Mouse (Mus musculus): ENCODE measurements around the gene Zfp599. TPM values are rescaled to one million over a fixed set of nuclear protein-coding genes. Genes with fewer than 3 reads are reported as not detected.
A peak's percentile ranks its signal among the peaks of the same experiment; 100 is the strongest.

Gene Zfp599
- total and polyA plus RNA-seq, 3 experiments, result 7.6 to 12.1 TPM; not detected in 1

DNA sequence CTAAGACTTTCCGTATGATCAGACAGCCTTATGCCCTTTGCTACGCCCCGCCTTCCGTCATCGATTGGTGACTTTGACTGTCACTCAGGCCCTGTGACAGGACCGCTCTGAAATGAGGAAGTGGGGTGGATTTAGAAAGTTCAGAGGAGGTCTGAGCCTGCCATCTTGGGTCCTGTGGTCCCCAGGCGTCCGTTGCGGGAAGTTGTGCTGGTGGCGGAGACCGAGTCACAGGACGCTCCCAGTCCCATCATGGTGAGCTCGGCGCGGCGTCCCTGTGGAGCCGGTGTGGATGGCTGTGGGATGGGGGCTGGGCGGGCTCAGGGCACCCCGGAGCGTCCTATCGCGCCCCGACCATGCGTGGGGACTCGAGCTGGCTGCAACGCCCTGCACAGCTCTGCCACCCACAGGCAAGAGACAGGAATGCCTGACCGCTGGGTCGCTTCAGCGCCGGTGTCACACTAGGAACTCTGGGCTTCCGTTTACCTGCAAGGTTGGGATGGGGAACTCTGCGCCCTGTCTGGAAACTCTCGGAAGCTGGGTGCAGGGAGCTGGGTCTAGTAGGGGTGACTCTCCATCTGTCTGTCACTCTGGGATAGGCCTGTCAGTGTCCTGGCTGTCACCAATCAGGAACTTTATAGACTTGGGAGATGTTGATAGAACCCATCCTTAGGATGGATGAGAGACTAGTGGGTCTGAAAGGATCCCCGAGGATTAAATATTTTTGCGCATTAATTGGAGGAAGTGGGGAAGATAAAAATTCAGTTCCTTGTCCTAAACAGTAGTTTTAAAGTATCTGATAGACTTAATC lies 33.9 kb downstream of the Zfp599 start, which contains the start of gene Zfp809 (continued):
- TF ChIP-seq MXI1 (IDR thresholded peaks at IDR 0.05; ENCODE audit: low read depth, low read length), result peak; percentile 99
- peak; percentile 63 for TF ChIP-seq RAD21 (IDR thresholded peaks at IDR 0.05; ENCODE audit: low read depth, low read length)
- TF ChIP-seq TAL1 (IDR thresholded peaks at IDR 0.05; ENCODE audit: low read length), result no peak; the same call in 1 of the 2 replicates
- TF ChIP-seq ZNF384 (IDR thresholded peaks at IDR 0.05; ENCODE audit: low read depth, low read length), result no peak
- TF ChIP-seq ZC3H11A (IDR thresholded peaks at IDR 0.05; ENCODE audit: low read depth, low read length), result peak; percentile 54; the same call in 1 of the 2 replicates
- peak; percentile 39 for TF ChIP-seq MYB (IDR thresholded peaks at IDR 0.05; ENCODE audit: low read depth, low read length)
- no peak; the same call in 1 of the 2 replicates for TF ChIP-seq E2F4 (IDR thresholded peaks at IDR 0.05; ENCODE audit: borderline replicate concordance, low read depth, low read length)
- peak; percentile 100 for TF ChIP-seq POLR2AphosphoS2 (IDR thresholded peaks at IDR 0.05; ENCODE audit: low read length)
- TF ChIP-seq CTCF (IDR thresholded peaks at IDR 0.05 in 2 of 3, conservative IDR thresholded peaks at IDR 0.05 in 1 of 3; ENCODE audit: control insufficient read depth in 1 of 3, insufficient read depth in 1 of 3, low read depth in 2 of 3, low read length in 3 of 3, poor library complexity in 1 of 3, severe bottlenecking in 1 of 3), result peak; percentile 84 to 92 (median 87)
- peak; percentile 99 for TF ChIP-seq ZMIZ1 (IDR thresholded peaks at IDR 0.05; ENCODE audit: low read depth, low read length)
- peak; percentile 92; the same call in 1 of the 2 replicates for TF ChIP-seq CHD1 (IDR thresholded peaks at IDR 0.05; ENCODE audit: low read depth, low read length)
- TF ChIP-seq RCOR1 (IDR thresholded peaks at IDR 0.05; ENCODE audit: low read depth, low read length), result peak; percentile 69
- peak; percentile 74 for TF ChIP-seq SMC3 (IDR thresholded peaks at IDR 0.05; ENCODE audit: low read depth, low read length)
- TF ChIP-seq CHD2 (IDR thresholded peaks at IDR 0.05; ENCODE audit: low read length), result peak; percentile 82
- peak; percentile 98 for TF ChIP-seq SIN3A (IDR thresholded peaks at IDR 0.05; ENCODE audit: low read length)
- TF ChIP-seq TCF12 (IDR thresholded peaks at IDR 0.05; ENCODE audit: low read depth, low read length), result peak; percentile 77
- no peak for TF ChIP-seq JUND (IDR thresholded peaks at IDR 0.05; ENCODE audit: low read depth, low read length)
- 0 out of 2 replicates have a peak, but pooled peaks have one; percentile 6 for TF ChIP-seq BHLHE40 (IDR thresholded peaks at IDR 0.05; ENCODE audit: borderline replicate concordance, low read depth, low read length)
- TF ChIP-seq MEF2A (IDR thresholded peaks at IDR 0.05; ENCODE audit: extremely low read depth, insufficient replicate concordance, low read depth, low read length, poor library complexity, severe bottlenecking), result no peak
- peak; percentile 97 for TF ChIP-seq TBP (IDR thresholded peaks at IDR 0.05; ENCODE audit: low read depth, low read length)
- TF ChIP-seq POLR2A (IDR thresholded peaks at IDR 0.05; ENCODE audit: control insufficient read depth in 1 of 2, insufficient read depth in 1 of 2, low read depth in 1 of 2, low read length in 2 of 2, poor library complexity in 1 of 2), result peak; percentile 100
- TF ChIP-seq MAZ (IDR thresholded peaks at IDR 0.05; ENCODE audit: low read depth, low read length), result peak; percentile 79; the same call in 1 of the 2 replicates

All from MEL (cell line).